In the genomic region with DNA sequence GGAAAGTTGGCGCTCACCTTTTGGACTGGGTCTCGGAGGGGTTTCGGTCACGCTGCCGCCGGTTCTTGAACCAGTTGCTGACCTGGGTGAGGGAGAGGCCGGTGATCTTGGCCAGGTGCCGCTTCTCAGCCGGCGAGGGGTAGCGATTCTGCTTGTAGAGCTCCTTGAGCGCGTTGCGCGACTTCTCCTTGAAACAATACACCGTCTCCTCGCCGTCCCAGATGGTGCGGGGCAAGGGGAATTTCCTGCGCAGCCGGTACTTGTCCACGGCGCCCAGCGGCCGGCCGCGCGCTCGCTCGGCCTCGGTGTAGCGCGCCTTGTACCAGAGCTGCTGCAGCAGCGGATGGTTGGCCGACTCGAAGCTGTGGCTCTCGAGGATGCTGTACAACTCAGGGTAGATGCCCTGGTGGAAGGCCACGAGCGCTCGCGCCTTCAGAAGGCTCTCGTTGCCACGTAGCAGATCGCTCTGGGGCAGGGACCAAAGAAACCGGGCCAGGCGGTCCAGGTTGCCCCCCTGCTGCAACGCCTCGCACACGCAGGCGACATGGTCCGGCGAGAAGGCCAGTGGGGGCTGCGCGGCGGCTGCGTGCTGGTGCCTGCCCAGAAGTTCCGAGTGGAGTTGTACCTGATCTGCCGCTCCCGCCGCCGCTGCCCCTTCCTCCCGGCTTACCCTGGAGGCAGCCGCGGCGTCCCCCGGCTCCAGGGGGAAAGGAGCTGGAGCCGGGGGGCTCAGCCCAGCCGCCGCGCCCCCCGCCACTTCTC, we compare ENCODE assay signal across 9 mouse cellular contexts. TPM values are rescaled to one million over a fixed set of nuclear protein-coding genes. Genes with fewer than 3 reads are reported as not detected.
DNase-seq lines count a peak whose midpoint lies in the region; ATAC-seq and TF ChIP-seq lines count a peak whose summit lies in the region.
"Had no signal": no experiment of that assay in that cellular context is flagged by ENCODE, and none has a peak within 500 bp of the region (broad histone marks: within the 10 kb centered on the region; RNA-seq: fewer than 3 reads in every experiment).

No protein-coding gene starts in this region.

- TF ChIP-seq CTCF in forebrain, postnatal 0 days (IDR thresholded peaks at IDR 0.05; ENCODE audit: low read depth): no peak; the same call in 1 of the 2 replicates

- H3K4me3 ChIP-seq in forebrain, postnatal 0 days (ENCODE audit: low read depth, low read length): peak overlapping the region; percentile 62
- peak overlapping the region; percentile 74 for H3K4me3 ChIP-seq in hindbrain, embryonic 13.5 days

- WGBS in forebrain, postnatal 0 days: 2% methylated on average over 70 of the region's 71 CpGs
- WGBS in hindbrain, embryonic 13.5 days: under 1% methylated on average over 66 of the region's 71 CpGs

- no peak overlapping the region; the same call in 1 of the 2 replicates for H3K27ac ChIP-seq in forebrain, postnatal 0 days (ENCODE audit: low read depth, low read length)
- peak overlapping the region; percentile 69 for H3K27ac ChIP-seq in hindbrain, embryonic 13.5 days

- H3K27me3 ChIP-seq in forebrain, postnatal 0 days (ENCODE audit: insufficient read depth, low read length): peaks cover 25% of the 10 kb centered on the region
- H3K27me3 ChIP-seq in hindbrain, embryonic 13.5 days: peaks cover 43% of the 10 kb centered on the region
- no peaks in the 10 kb centered on the region for H3K27me3 ChIP-seq in splenic B cell, adult 2 months (ENCODE audit: control insufficient read depth, insufficient read depth, low read length, poor library complexity, severe bottlenecking)

- peak overlapping the region; percentile 55 for H3K9ac ChIP-seq in forebrain, postnatal 0 days
- H3K9ac ChIP-seq in hindbrain, embryonic 13.5 days: peak overlapping the region; percentile 83

- DNase-seq in layer of hippocampus, adult 9-11 months: peak; percentile 11
- DNase-seq in layer of hippocampus, adult 9-10 months (ENCODE audit: low spot score): no peak
- peak; percentile 60 for DNase-seq in cerebellum, adult 11-12 months
- DNase-seq in forebrain, postnatal 0 days: peak; percentile 36
- peak; percentile 12 to 15 for DNase-seq in left cerebral cortex, postnatal 14 days (ENCODE audit: low spot score in 2 of 2)
- DNase-seq in splenic B cell, adult 2 months (ENCODE audit: low read depth, low spot score): peak; percentile 15

- no peaks in the 10 kb centered on the region for H3K36me3 ChIP-seq in forebrain, postnatal 0 days (ENCODE audit: insufficient read depth)
- H3K36me3 ChIP-seq in hindbrain, embryonic 13.5 days: no peaks in the 10 kb centered on the region
- H3K36me3 ChIP-seq in splenic B cell, adult 2 months (ENCODE audit: control insufficient read depth, insufficient read depth, low read length, poor library complexity, severe bottlenecking): no peaks in the 10 kb centered on the region

- H3K9me3 ChIP-seq in forebrain, postnatal 0 days (ENCODE audit: low read length): no peaks in the 10 kb centered on the region
- H3K9me3 ChIP-seq in hindbrain, embryonic 13.5 days: no peaks in the 10 kb centered on the region

- peak; percentile 62 for ATAC-seq in forebrain, postnatal 0 days
- ATAC-seq in hindbrain, embryonic 13.5 days (ENCODE audit: low FRiP score): peak; percentile 67
- 0 out of 2 replicates have a peak, but pooled peaks have one; percentile 13 for ATAC-seq in megakaryocyte progenitor cell, adult 5-6 weeks (replicated peaks; ENCODE audit: poor library complexity)

- H3K4me1 ChIP-seq in forebrain, postnatal 0 days (ENCODE audit: insufficient read depth): peaks cover 6% of the 10 kb centered on the region; the same call in 1 of the 2 replicates
- H3K4me1 ChIP-seq in hindbrain, embryonic 13.5 days (replicated peaks): peaks cover 29% of the 10 kb centered on the region

- intact Hi-C loops in left cerebral cortex, postnatal 14 days (cut with DNase I): loop anchor here (5.0 kb wide), 1 partner anchor 60 kb away; a partner anchor contains a TSS

- peak overlapping the region; percentile 100 for H3K4me2 ChIP-seq in forebrain, postnatal 0 days (ENCODE audit: low read depth)
- peak overlapping the region; percentile 99 for H3K4me2 ChIP-seq in hindbrain, embryonic 13.5 days

RNA-seq across cellular contexts. Expression of a gene that starts 0.7 kb away (rescaled TPM):
- 0.31 and 0.43 TPM in 2 replicates for total RNA-seq in forebrain, postnatal 0 days (2014; rRNA removed)
- polyA plus RNA-seq in forebrain, postnatal 0 days (2015; fragmentation: Nextera tagmentation; extraction: Ambion mirVana): 0.09 and 0.13 TPM in 2 replicates
- polyA plus RNA-seq in hindbrain, embryonic 13.5 days (2015; fragmentation: Nextera tagmentation; extraction: Ambion mirVana): 0.69 and 1.0 TPM in 2 replicates
- under 1 TPM; 0.47 to 0.86 TPM for total RNA-seq in left cerebral cortex, postnatal 14 days (2021)
- total RNA-seq in megakaryocyte progenitor cell, adult 5-6 weeks (2015): 0.12 TPM in 1 of 2 replicates, not detected in the other
- not detected in 2 replicates for total RNA-seq in megakaryocyte progenitor cell, adult 5-6 weeks (2017)
- total RNA-seq: MEL had no signal

RNA-seq across cellular contexts. Expression of a gene that starts 11.0 kb away (rescaled TPM):
- total RNA-seq in forebrain, postnatal 0 days (2014; rRNA removed): 14.8 and 16.1 TPM in 2 replicates
- polyA plus RNA-seq in forebrain, postnatal 0 days (2015; fragmentation: Nextera tagmentation; extraction: Ambion mirVana): 16.3 and 18.6 TPM in 2 replicates
- polyA plus RNA-seq in hindbrain, embryonic 13.5 days (2015; fragmentation: Nextera tagmentation; extraction: Ambion mirVana): 20.1 and 21.1 TPM in 2 replicates
- total RNA-seq in left cerebral cortex, postnatal 14 days (2021): 10 to 100 TPM; 18.3 to 19.1 TPM
- 29.2 and 35.0 TPM in 2 replicates for total RNA-seq in megakaryocyte progenitor cell, adult 5-6 weeks (2015)
- 39.6 and 52.3 TPM in 2 replicates for total RNA-seq in megakaryocyte progenitor cell, adult 5-6 weeks (2017)

RNA-seq across cellular contexts. Expression of a gene that starts 58.8 kb away (rescaled TPM):
- total RNA-seq in forebrain, postnatal 0 days (2014; rRNA removed): 0.62 and 0.77 TPM in 2 replicates
- 0.65 TPM in 2 replicates for polyA plus RNA-seq in forebrain, postnatal 0 days (2015; fragmentation: Nextera tagmentation; extraction: Ambion mirVana)
- polyA plus RNA-seq in hindbrain, embryonic 13.5 days (2015; fragmentation: Nextera tagmentation; extraction: Ambion mirVana): 2.6 and 5.7 TPM in 2 replicates
- under 1 TPM; 0.26 to 0.61 TPM for total RNA-seq in left cerebral cortex, postnatal 14 days (2021)
- 0.10 and 0.35 TPM in 2 replicates for total RNA-seq in megakaryocyte progenitor cell, adult 5-6 weeks (2015)
- 0.25 TPM in 1 of 2 replicates, not detected in the other for total RNA-seq in megakaryocyte progenitor cell, adult 5-6 weeks (2017)
- total RNA-seq: MEL had no signal

Comparison
In these comparisons a context has a peak if more than half of its experiments do, and no peak if none do; other contexts are left out.
1. ATAC-seq: peak in every context shown above with its lines; median percentile 67 in hindbrain, embryonic 13.5 days; 62 in forebrain, postnatal 0 days; 13 in megakaryocyte progenitor cell, adult 5-6 weeks.